Mouse (Mus musculus) neural tube, embryonic 10.5 days (tissue): ENCODE results near the gene Plekhn1.

Experiments
- DNase-seq: peaks from one replicate; pipeline ENCODE4 v3.0.0-alpha.2; 2017; ENCODE audit warnings: low spot score; ENCODE audit errors: extremely low spot score

The Plekhn1 gene

GRCm38 (mm10) chr4:156185950-156186850, 48.5 kb downstream of the Plekhn1 start:
- peak; percentile 63 for DNase-seq

GRCm38 (mm10) chr4:156185456-156185949, 49.2 kb downstream of the Plekhn1 start:
- DNase-seq = peak; percentile 30

GRCm38 (mm10) chr4:156184291-156184954, 50.2 kb downstream of the Plekhn1 start:
- no peak for DNase-seq

GRCm38 (mm10) chr4:156183747-156184146, 50.9 kb downstream of the Plekhn1 start:
- DNase-seq = no peak

- no peak for DNase-seq
These were observed 57.0 kb downstream of the Plekhn1 start for GRCm38 (mm10) chr4:156177630-156178029.

- no peak for DNase-seq
These were observed 62.8 kb downstream of the Plekhn1 start for GRCm38 (mm10) chr4:156171828-156172227.
